ENCODE assay signal across 16 mouse cellular contexts in the genomic region with DNA sequence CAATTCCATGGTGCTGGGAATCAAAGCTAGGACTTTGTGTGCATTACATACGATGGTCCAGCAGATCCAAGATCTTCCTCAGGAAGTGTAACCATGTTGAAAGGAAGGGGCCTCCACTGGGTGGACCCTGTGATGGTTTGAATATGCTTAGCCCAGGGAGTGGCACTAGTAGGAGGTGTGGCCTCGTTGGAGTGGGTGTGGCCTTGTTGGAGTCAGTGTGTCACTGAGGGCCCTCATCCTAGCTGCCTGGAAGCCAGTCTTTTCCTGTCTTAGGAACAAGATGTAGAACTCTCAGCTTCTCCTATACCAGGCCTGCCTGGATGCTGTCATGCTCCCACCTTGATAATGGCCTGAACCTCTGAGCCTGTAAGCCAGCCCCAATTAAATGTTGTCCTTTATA.
"Had no signal": no experiment of that assay in that cellular context is flagged by ENCODE, and none has a peak within 500 bp of the region (broad histone marks: within the 10 kb centered on the region; RNA-seq: fewer than 3 reads in every experiment).

No protein-coding gene starts in this region.

- H3K27me3 ChIP-seq: neural tube, embryonic 13.5 days; neural tube, embryonic 15.5 days; stomach, embryonic 15.5 days had no signal

- H3K27ac ChIP-seq: neural tube, embryonic 13.5 days; neural tube, embryonic 15.5 days; stomach, embryonic 15.5 days; stomach, postnatal 0 days had no signal

- H3K4me1 ChIP-seq: neural tube, embryonic 13.5 days; neural tube, embryonic 15.5 days; stomach, embryonic 15.5 days had no signal

- H3K4me3 ChIP-seq: neural tube, embryonic 13.5 days; neural tube, embryonic 15.5 days; stomach, embryonic 15.5 days had no signal

- DNase-seq: retina, postnatal 1 day; right cerebral cortex, adult 18-20 months; right cerebral cortex, postnatal 14 days; right cerebral cortex, postnatal 25 days; right cerebral cortex, postnatal 4 days; spleen, adult 18-20 months; thymus, adult 18-20 months; thymus, adult 2 months; thymus, postnatal 14 days; thymus, postnatal 25 days; thymus, postnatal 36 days; thymus, postnatal 4 days had no signal

- H3K36me3 ChIP-seq: neural tube, embryonic 13.5 days; neural tube, embryonic 15.5 days; stomach, embryonic 15.5 days had no signal

- H3K9me3 ChIP-seq: neural tube, embryonic 13.5 days; neural tube, embryonic 15.5 days; stomach, embryonic 15.5 days had no signal
